Mouse (Mus musculus) fat pad, adult 2 months (tissue): ENCODE results near the gene Entr1.

Experiments
- DNase-seq: peaks from one replicate; pipeline ENCODE4 v3.0.0-alpha.2; 2011; ENCODE audit warnings: low read depth, low spot score; ENCODE audit errors: extremely low read depth

Gene Entr1

DNA sequence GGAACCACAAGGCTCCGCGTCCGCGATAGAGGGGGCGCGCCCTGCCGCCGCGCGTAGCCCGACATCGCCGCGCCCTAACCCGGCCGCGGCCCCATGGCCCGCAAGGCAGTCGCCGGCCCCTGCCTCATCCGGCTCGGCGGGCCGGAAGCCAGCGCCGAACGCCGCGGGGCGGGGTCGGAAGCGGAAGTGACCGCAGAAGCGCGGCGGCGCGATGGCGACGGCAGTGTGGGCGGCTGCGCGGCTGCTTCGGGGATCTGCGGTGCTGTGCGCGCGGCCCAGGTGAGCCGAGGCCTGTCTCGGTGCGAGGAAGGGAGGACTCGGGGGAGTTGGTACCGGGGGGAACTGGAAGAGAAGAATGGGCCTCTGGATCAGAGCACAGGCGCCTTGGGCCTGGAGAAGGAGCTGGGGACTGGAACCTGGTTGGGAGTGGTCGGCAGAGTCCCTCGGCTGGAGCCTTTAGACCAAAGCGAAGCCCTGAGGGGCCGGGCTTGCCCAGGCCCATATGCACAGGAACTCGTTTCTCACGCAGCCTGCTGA is at the start of gene Entr1, which contains the start of gene Pmpca:
Gene Entr1 (minus strand): TSS at position 163 of the 537 bp plus-strand sequence.
Gene Pmpca (plus strand): TSS at position 186 of the 537 bp plus-strand sequence.
- DNase-seq = no peak

- DNase-seq = no peak
These were observed 49.3 kb upstream of the Entr1 start for GRCm38 (mm10) chr2:26438373-26438772.

GRCm38 (mm10) chr2:26437221-26437620 is 48.1 kb upstream of the Entr1 start:
- DNase-seq = no peak

DNA sequence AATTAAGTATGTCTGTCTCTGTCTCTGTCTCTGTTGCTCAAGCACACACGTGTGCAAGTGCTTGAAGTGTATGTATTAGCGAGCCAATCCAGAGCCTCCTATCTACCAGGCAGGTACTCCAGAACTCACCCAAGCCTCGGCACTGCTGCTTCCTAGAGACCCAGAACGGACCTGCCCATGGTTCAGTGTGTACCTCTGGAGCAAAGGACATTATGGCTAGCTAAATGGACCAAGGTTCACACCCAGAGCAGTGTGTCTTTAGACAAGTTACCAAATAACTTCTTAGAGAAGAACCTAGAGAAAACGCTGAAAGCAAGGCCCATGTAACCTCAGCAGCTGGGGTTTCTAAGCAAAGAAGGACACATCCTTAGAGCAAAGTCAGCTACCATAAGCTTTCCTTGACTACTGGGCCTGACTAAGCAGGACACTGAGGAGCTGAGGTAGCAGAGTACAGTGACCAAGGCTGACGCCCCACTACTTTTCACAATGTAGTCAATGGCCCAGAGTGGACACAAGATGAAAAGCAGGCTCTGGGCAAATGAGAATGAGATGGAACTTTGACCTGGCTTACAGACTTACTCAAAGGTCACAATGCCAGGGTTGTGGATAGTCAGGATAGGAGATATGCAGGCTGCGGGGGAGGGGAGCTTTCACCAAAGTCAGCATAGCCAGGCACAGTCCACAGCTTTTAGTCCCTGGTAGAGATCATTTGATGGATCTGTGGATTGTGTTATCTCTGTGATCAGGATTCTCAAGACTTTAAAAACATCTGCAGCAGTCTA is 45.9 kb upstream of the Entr1 start:
- DNase-seq = no peak

- DNase-seq = no peak
These were observed 40.7 kb upstream of the Entr1 start for GRCm38 (mm10) chr2:26429851-26430250.

- no peak for DNase-seq
These were observed 35.4 kb upstream of the Entr1 start for GRCm38 (mm10) chr2:26424541-26424940.

DNA sequence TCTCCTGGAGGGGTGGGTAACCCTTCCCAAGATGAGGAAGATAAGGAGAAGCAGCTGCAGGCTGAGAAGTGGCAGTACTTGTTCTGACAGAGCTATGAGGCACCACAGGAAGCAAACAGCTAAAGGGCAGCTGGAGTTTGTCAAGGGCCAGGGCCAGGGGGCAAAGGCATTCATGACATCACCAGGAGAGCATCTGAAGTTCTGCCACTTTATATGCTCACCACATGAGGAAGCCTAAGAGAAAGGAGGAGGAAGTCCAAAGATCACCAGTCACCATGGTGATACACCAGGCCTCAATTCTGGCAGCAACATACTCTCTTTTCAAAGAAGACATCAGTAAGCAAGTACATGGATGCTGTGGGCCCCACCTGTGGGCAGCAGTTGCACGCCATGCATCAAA is 34.0 kb upstream of the Entr1 start:
- DNase-seq = no peak

- DNase-seq = no peak
These were observed 32.9 kb upstream of the Entr1 start for GRCm38 (mm10) chr2:26421969-26422368.

- no peak for DNase-seq
These were observed 29.0 kb upstream of the Entr1 start for GRCm38 (mm10) chr2:26418120-26418519.

DNA sequence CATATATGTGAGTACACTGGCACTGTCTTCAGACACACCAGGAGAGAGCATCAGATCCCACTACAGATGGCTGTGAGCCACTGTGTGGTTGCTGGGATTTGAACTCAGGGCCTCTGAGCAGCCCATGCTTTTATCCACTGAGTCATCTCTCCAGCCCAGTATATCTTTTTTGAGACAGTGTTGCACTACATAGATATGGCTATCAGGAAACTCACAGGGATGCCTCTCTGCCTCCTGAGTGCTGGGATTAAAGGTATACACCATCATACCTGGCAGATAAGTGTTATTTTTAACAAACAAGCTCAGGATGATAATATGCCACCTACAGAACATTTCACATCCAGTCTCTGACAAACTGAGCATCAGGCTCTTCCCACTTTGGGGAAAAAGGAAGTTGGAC is 27.9 kb upstream of the Entr1 start:
- DNase-seq = no peak

DNA sequence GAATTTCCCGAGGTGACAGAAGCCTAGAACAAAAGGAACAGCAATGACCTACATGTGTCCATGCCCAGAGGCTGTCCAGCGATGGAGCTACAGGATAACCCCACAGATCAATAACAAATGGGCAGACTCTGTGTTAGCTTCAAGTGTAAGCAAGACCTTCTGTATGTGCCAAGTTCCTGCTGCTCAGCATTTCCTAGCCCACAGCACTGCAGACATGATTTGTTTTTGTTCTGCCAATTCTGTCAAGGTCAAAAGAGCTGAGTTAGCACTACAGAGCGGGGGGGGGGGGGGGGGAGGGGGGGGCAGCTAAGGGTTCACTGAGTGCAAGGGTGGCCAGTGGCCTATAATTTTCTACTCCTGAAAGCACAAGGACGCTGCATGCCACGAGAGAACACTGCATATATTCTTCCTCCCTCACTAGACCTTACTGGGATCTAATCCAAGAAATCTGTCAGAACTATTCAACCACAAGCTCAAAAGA is 21.9 kb upstream of the Entr1 start:
- peak; percentile 67 for DNase-seq

DNA sequence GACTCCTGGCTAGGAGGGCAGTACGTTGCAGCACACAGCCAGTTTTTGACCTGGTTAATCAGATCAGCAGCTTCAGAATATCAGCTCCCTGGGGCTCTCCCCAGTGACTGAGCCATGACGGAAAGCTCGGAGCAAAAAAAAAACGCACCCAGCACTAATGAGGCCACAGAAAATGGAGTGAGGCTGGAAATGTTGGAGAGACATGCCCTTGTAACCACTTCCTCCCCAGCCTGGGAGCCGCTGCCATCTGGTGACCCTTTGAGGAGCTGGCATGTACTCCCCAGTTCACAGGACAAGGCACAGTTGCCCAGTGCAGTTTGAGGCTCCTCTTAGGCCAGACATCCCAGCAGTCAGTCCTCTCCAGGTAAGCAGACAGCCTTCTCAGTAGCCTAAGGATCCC is 21.0 kb upstream of the Entr1 start:
- no peak for DNase-seq

- DNase-seq = no peak
These were observed 20.2 kb upstream of the Entr1 start for GRCm38 (mm10) chr2:26409362-26409761.

GRCm38 (mm10) chr2:26408515-26409356 is 19.6 kb upstream of the Entr1 start, which contains the start of gene Inpp5e:
Inpp5e (minus strand) TSS chr2:26409203.
- DNase-seq = no peak

DNA sequence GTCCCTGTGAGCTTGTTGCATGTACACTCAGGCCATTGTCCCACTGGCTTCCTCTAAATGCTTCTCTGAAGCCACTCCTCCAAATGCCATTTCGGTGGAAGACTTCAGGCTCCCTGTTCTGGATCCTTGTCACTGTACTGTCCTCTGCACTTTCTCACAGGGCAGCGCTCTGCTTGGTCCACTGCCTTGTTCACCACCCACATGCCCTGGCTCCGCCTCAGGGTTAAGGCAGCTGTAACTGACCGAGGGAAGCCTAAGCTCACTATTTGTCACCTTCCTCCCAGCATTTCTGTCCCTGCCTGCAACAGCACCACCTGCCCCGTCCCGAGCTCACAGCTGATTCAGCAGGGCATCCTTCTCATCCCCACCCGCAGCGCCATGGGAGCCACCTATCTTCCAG is 14.2 kb upstream of the Entr1 start:
- no peak for DNase-seq

- no peak for DNase-seq
These were observed 13.1 kb upstream of the Entr1 start for GRCm38 (mm10) chr2:26402265-26402664.

GRCm38 (mm10) chr2:26401023-26401422 is 11.9 kb upstream of the Entr1 start:
- DNase-seq = no peak

- no peak for DNase-seq
These were observed 11.2 kb upstream of the Entr1 start for GRCm38 (mm10) chr2:26400296-26400695.

DNA sequence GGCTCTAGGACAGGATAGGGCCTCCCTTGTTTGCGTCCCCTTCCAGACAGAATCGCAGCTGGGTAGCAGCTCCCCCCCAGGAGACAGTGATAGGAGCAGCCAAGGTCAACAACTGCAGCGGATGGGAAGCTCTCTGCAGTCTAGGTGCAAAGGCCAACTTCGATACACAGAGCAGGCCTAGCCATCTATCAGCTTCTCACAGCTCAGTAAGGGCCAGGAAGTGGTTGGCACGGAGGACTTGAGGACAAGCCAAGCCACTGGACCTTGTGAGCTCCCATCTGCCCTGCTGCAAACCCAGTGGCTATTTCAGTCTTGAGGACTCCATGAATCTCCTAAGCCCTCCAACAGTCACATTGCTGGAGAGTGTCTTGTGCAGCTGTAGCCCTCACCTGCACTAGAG is 10.5 kb upstream of the Entr1 start:
- no peak for DNase-seq

- peak; percentile 66 for DNase-seq
These were observed 9.9 kb upstream of the Entr1 start for GRCm38 (mm10) chr2:26398978-26399377.

DNA sequence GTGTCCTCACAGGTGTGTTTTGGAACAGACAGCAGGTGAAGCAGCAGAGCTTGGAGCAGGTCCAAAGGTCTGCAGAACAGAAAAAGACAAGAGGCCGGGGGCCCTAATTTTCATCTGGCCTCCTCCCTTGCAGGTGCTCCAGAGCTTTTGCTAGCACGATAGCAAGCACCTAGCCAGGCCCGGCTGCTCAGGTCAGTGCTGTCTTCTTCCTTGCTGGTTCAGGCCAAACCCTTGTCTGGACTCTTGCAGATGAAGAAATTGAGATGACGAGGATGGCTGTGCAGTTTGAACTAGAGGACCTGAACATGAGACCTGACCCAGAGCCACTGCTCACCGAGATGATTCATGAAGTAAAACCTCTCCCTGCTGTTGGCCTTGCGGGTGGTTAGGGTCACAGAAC is 2.5 kb upstream of the Entr1 start:
- no peak for DNase-seq

DNA sequence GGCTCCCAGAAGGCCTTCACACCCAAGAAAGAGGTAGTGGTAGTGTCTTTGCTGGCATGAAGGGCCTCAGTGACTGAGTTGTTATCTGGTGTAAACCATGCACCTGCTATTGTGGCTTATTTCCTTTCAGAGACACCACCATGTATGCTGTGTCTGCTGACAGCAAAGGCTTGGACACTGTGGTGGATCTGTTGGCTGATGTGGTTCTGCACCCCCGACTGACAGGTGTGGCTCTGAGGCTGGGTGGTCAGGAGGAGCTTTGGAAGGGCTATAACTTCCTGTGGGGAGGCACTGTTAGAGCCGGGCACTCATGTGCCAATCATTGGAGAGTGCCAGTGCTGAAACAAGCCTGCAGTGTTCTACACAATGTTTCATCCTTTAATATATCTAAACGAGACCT is 1.8 kb upstream of the Entr1 start:
- no peak for DNase-seq
